Mouse (Mus musculus): ENCODE measurements at regions not wholly inside any gene's neighbourhood (a gene's known extent, or its start where the extent isn't known, plus 50 kb on each side); places are given as distances from the start of the nearest gene placed in this dataset.

DNA sequence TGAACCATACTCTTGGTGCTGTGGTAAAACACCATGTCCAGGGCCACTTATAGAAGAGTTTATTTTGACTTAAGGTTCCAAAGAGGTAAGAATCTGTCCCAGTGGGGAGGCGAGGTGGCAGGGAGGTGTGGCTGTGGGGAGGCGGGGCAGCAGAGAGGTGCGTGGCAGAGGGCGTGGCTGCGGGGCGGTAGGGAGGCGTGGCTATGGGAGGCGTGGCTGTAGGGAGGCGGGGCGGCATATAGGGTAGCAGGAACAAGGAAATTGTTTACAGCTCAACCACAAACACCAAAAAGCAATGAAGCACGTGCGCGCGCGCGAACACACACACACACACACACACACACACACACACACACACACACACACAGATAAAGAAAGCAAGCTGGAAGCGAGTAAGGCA is 62.0 kb upstream of the Ccdc60 start:
- dilution Hi-C loops (cut with MboI; ENCODE audit: extremely low pct_ligation_motif_present, extremely low pct_unique_long_range_greater_than_20kb, low sequenced_read_pairs) (no loop called here), in situ Hi-C loops (cut with MboI; ENCODE audit: low pct_ligation_motif_present, low pct_unique_long_range_greater_than_20kb, low sequenced_read_pairs) (no loop called here)
- Histone ChIP-seq H3K9me3 (replicated peaks; ENCODE audit: low read length) (peaks cover 78% of the 10 kb centered on the region), H3K4me2 (ENCODE audit: insufficient read depth, low read depth, poor library complexity, severe bottlenecking) (no peak overlapping the region), H3K4me3 (replicated peaks in 1 of 3; ENCODE audit: low read depth in 2 of 3, low read length in 2 of 3, poor library complexity in 1 of 3) (no peak overlapping the region), H3K4me1 (ENCODE audit: control insufficient read depth in 1 of 2, insufficient read depth in 2 of 2) (no peaks in the 10 kb centered on the region), H3K79me2 (replicated peaks; ENCODE audit: control insufficient read depth, extremely low read depth, insufficient read depth, poor library complexity, severe bottlenecking) (no peaks in the 10 kb centered on the region), H3K36me3 (replicated peaks in 1 of 2; ENCODE audit: control insufficient read depth in 1 of 2, insufficient read depth in 1 of 2, low read length in 1 of 2) (no peaks in the 10 kb centered on the region), H3K27ac (ENCODE audit: insufficient read depth, low read depth) (no peak overlapping the region), H3K27me3 (replicated peaks) (no peaks in the 10 kb centered on the region), H3K9ac (ENCODE audit: insufficient read depth, low read depth) (no peak overlapping the region)
- TF ChIP-seq BHLHE40 (IDR thresholded peaks at IDR 0.05; ENCODE audit: low read depth, low read length): no peak
- TF ChIP-seq TBP (conservative IDR thresholded peaks at IDR 0.05; ENCODE audit: low read depth, low read length): no peak
- TF ChIP-seq NRF1 (IDR thresholded peaks at IDR 0.05; ENCODE audit: low read depth, low read length): no peak
- no peak for TF ChIP-seq MAFK (IDR thresholded peaks at IDR 0.05; ENCODE audit: insufficient replicate concordance, low read length)
- no peak for TF ChIP-seq MAX (IDR thresholded peaks at IDR 0.05; ENCODE audit: low read length)
- no peak for TF ChIP-seq USF2 (conservative IDR thresholded peaks at IDR 0.05; ENCODE audit: low read depth, low read length)
- no peak for TF ChIP-seq JUN (IDR thresholded peaks at IDR 0.05; ENCODE audit: insufficient read depth, low read depth, low read length)
- TF ChIP-seq MXI1 (IDR thresholded peaks at IDR 0.05; ENCODE audit: low read depth, low read length): no peak
- no peak for TF ChIP-seq POLR2A (IDR thresholded peaks at IDR 0.05; ENCODE audit: low read depth, low read length)
- no peak for TF ChIP-seq GABPA (IDR thresholded peaks at IDR 0.05; ENCODE audit: insufficient replicate concordance, low read depth, low read length)
- no peak for TF ChIP-seq UBTF (IDR thresholded peaks at IDR 0.05; ENCODE audit: low read depth, low read length)
- TF ChIP-seq ELF1 (IDR thresholded peaks at IDR 0.05; ENCODE audit: low read depth, low read length): no peak
- no peak for TF ChIP-seq CHD2 (IDR thresholded peaks at IDR 0.05; ENCODE audit: low read length)
- no peak for TF ChIP-seq RCOR1 (conservative IDR thresholded peaks at IDR 0.05; ENCODE audit: low read depth, low read length)
- TF ChIP-seq MYC (IDR thresholded peaks at IDR 0.05; ENCODE audit: low read depth, low read length): no peak
- no peak for TF ChIP-seq MEF2A (IDR thresholded peaks at IDR 0.05; ENCODE audit: borderline replicate concordance, low read depth, low read length)
- no peak for TF ChIP-seq EP300 (IDR thresholded peaks at IDR 0.05; ENCODE audit: low read length)
- TF ChIP-seq HCFC1 (IDR thresholded peaks at IDR 0.05; ENCODE audit: low read depth, low read length): no peak
- DNase-seq (ENCODE audit: extremely low read depth): no peak

DNA sequence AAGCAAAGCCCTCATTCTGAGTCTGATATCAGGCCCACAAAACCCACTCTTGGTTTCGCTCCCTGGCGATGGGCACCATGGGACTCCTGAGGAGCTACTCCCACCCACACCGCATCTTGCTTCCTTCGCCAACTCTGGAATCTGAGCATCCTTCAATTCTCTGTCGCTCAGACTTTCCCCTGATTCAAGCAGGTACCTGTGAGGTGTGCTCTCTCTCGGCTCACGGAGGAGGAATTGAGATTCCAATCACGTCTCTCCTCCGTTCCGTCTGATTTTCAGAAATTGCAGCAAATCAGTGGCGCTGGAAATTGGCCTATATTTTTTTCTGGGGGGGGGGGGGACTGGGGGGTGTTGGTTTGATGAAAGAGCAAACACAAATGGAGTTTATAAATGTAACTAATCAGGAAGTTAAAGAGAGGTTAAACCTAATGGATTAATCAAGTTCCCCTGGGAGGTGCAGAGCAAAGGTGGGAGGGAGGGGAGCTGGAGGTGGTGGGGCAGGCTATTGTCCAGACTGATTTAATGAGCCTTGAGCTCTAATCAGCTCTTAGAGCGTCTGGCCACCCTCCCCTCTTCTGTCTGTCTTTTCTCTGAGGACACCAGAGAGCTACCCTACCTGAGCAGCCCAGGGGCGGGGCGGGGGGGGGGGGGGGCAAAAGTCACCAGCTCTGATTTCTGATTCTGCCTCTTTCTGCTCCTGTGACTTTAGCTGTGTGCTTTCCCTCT is 53.6 kb upstream of the Ccdc60 start:
- DNase-seq (ENCODE audit: extremely low read depth): no peak

More for the DNA sequence above, 53.6 kb upstream of the Ccdc60 start:
- Histone ChIP-seq H3K9me3 (replicated peaks; ENCODE audit: low read length) (peaks cover 72% of the 10 kb centered on the region), H3K27ac (ENCODE audit: insufficient read depth, low read depth) (no peak overlapping the region), H3K79me2 (replicated peaks; ENCODE audit: control insufficient read depth, extremely low read depth, insufficient read depth, poor library complexity, severe bottlenecking) (no peaks in the 10 kb centered on the region), H3K4me3 (replicated peaks in 1 of 3; ENCODE audit: low read depth in 2 of 3, low read length in 2 of 3, poor library complexity in 1 of 3) (no peak overlapping the region), H3K27me3 (replicated peaks) (no peaks in the 10 kb centered on the region), H3K4me1 (ENCODE audit: control insufficient read depth in 1 of 2, insufficient read depth in 2 of 2) (no peaks in the 10 kb centered on the region), H3K9ac (ENCODE audit: insufficient read depth, low read depth) (no peak overlapping the region), H3K4me2 (ENCODE audit: insufficient read depth, low read depth, poor library complexity, severe bottlenecking) (no peak overlapping the region), H3K36me3 (replicated peaks in 1 of 2; ENCODE audit: control insufficient read depth in 1 of 2, insufficient read depth in 1 of 2, low read length in 1 of 2) (no peaks in the 10 kb centered on the region)
- TF ChIP-seq SIN3A (IDR thresholded peaks at IDR 0.05; ENCODE audit: low read length): no peak
- TF ChIP-seq ZMIZ1 (IDR thresholded peaks at IDR 0.05; ENCODE audit: low read depth, low read length): no peak
- TF ChIP-seq GABPA (IDR thresholded peaks at IDR 0.05; ENCODE audit: insufficient replicate concordance, low read depth, low read length): no peak
- TF ChIP-seq USF1 (IDR thresholded peaks at IDR 0.05; ENCODE audit: low read depth, low read length): no peak
- no peak for TF ChIP-seq JUN (IDR thresholded peaks at IDR 0.05; ENCODE audit: insufficient read depth, low read depth, low read length)
- TF ChIP-seq ELF1 (IDR thresholded peaks at IDR 0.05; ENCODE audit: low read depth, low read length): no peak
- TF ChIP-seq RAD21 (IDR thresholded peaks at IDR 0.05; ENCODE audit: low read depth, low read length): no peak
- TF ChIP-seq ZNF384 (IDR thresholded peaks at IDR 0.05; ENCODE audit: low read depth, low read length): no peak
- TF ChIP-seq SMC3 (IDR thresholded peaks at IDR 0.05; ENCODE audit: low read depth, low read length): no peak
- no peak for TF ChIP-seq KAT2A (IDR thresholded peaks at IDR 0.05; ENCODE audit: insufficient replicate concordance, low read length)
- TF ChIP-seq IRF4 (IDR thresholded peaks at IDR 0.05; ENCODE audit: low read depth, low read length): no peak
- TF ChIP-seq POLR2A (IDR thresholded peaks at IDR 0.05; ENCODE audit: low read depth, low read length): no peak
- TF ChIP-seq E2F4 (IDR thresholded peaks at IDR 0.05; ENCODE audit: insufficient replicate concordance, low read depth, low read length): no peak
- TF ChIP-seq BHLHE40 (IDR thresholded peaks at IDR 0.05; ENCODE audit: low read depth, low read length): no peak
- no peak for TF ChIP-seq TCF12 (IDR thresholded peaks at IDR 0.05; ENCODE audit: low read depth, low read length)
- TF ChIP-seq CTCF (conservative IDR thresholded peaks at IDR 0.05 in 1 of 2, IDR thresholded peaks at IDR 0.05 in 1 of 2; ENCODE audit: low read depth in 2 of 2, low read length in 2 of 2): no peak
- no peak for TF ChIP-seq MAZ (IDR thresholded peaks at IDR 0.05; ENCODE audit: low read depth, low read length)
- TF ChIP-seq USF2 (conservative IDR thresholded peaks at IDR 0.05; ENCODE audit: low read depth, low read length): no peak
- TF ChIP-seq MAFK (IDR thresholded peaks at IDR 0.05; ENCODE audit: insufficient replicate concordance, low read length): no peak
- in situ Hi-C loops (cut with MboI; ENCODE audit: low pct_ligation_motif_present, low pct_unique_long_range_greater_than_20kb, low sequenced_read_pairs) (no loop called here), dilution Hi-C loops (cut with MboI; ENCODE audit: extremely low pct_ligation_motif_present, extremely low pct_unique_long_range_greater_than_20kb, low sequenced_read_pairs) (no loop called here)
